Mouse (Mus musculus): ENCODE measurements at regions not wholly inside any gene's neighbourhood (a gene's known extent, or its start where the extent isn't known, plus 50 kb on each side); places are given as distances from the start of the nearest gene placed in this dataset.

DNA sequence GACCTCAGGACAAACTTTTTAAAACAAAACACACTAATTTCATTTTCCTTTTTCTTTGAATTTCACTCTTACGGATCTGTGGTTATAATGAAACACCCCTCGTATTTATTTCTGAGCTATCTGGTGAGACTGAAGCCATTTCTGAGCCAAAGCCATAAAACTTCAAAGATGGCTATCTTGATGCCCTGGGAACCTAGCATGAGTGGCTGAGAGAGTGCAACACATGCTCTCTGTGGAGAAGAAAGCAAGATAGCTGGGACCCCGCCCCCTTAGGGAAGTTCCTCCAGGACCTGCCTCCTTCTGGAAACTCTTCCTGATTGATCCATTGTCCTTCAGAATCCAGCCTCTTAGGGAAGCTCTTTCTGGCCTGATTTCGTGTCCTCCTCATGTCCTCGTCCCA is 57.6 kb upstream of the Myb start:
- ATAC-seq (replicated peaks in 1 of 2; ENCODE audit: insufficient read depth in 1 of 2, low FRiP score in 2 of 2, low TSS enrichment in 1 of 2, low read depth in 1 of 2, poor library complexity in 2 of 2, severe bottlenecking in 2 of 2), result no peak

DNA sequence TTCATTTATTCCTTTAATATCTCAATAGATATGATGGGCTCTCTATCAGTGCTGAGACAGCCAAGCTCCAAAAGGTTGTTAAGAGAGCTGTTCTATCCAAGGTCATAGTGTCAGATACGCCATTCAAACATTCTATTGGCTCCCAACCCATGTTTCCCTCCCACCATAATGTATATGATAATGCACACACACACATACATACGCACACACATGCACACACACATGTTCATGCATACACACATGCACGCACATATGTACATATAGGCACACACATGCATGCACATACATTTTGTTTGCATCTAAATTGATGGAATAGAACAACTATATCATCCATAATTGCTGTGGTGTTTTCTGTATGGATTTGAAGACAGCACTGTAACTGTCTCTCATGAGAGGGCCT is 60.0 kb upstream of the Myb start:
- ATAC-seq (replicated peaks in 1 of 2; ENCODE audit: insufficient read depth in 1 of 2, low FRiP score in 2 of 2, low TSS enrichment in 1 of 2, low read depth in 1 of 2, poor library complexity in 2 of 2, severe bottlenecking in 2 of 2), result no peak

DNA sequence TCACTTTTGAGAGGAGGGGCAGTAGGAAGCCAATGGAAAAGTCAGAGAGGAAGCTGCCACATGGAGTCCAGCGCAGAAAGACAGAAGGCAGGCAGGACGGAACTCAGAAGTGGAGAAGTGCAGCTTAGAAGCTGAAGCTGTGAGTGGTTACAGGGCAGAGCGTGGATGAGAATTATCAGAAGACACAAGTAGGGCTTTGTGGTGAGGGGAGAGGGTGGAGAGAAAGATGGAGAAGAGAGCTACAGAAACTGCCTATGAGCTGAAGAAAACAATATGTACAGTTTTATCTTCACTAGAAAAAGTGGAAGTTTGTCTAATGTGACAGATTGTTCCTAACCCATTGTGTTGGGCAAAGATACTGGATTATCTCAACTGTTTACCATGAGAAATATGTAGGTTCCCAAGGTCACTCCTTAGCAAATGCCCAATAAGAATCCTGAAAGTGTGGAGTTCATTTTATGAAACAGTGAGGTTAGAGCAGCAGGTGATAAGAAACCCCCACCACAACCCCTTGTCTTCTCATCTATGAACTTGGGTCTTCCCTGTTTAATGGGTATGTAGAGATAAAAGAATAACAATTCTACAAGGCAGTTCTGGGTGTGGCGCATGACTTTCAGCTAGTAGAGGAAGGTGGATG is 60.6 kb upstream of the Myb start:
- ATAC-seq (replicated peaks in 1 of 2; ENCODE audit: insufficient read depth in 1 of 2, low FRiP score in 2 of 2, low TSS enrichment in 1 of 2, low read depth in 1 of 2, poor library complexity in 2 of 2, severe bottlenecking in 2 of 2), result peak in 1 of 2 experiments; percentile 52; a peak in 1 of 4 replicates

DNA sequence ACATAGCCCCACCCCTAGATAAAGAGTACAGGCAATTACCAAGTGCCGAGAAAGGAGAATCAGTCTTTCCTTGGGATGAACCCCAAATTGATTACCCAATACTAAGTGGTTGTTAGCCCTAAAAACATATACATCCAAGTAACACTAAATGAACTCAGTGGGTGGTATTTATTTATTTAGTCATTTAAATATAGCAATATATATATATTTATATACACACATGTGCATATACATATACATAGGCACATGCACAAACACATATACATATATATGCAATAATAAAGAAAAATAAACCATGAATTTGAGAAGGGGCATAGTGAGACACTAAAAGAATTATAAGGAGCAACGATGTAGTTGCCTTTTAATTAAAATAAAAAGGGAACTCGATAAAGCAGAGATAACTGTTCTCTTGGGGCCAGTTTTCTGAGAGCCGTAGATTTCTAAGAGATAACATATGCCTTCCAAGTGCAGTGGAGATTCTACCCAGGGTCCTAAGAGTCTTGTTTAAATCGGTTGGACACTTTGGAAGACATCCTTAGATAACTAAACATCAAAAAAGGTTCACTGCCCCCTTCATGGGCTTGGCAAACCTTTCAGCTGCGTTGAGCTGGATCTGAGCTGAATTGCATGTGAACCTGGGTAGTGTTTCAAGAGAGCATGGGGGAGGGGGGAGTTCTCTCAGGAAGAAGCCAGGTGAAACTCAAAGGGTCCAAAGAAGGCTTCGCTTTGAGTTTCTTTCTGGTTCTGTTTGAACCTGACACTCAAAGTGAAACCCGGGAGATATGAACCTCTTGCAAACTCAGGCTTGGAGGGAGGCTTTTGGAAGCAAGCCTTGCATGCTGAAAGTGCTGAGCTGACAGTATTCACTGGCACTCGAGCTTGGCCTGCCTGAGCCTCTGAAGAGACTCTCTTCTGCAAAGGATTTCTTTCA is 61.6 kb upstream of the Myb start:
- ATAC-seq (replicated peaks in 1 of 2; ENCODE audit: insufficient read depth in 1 of 2, low FRiP score in 2 of 2, low TSS enrichment in 1 of 2, low read depth in 1 of 2, poor library complexity in 2 of 2, severe bottlenecking in 2 of 2), result no peak

DNA sequence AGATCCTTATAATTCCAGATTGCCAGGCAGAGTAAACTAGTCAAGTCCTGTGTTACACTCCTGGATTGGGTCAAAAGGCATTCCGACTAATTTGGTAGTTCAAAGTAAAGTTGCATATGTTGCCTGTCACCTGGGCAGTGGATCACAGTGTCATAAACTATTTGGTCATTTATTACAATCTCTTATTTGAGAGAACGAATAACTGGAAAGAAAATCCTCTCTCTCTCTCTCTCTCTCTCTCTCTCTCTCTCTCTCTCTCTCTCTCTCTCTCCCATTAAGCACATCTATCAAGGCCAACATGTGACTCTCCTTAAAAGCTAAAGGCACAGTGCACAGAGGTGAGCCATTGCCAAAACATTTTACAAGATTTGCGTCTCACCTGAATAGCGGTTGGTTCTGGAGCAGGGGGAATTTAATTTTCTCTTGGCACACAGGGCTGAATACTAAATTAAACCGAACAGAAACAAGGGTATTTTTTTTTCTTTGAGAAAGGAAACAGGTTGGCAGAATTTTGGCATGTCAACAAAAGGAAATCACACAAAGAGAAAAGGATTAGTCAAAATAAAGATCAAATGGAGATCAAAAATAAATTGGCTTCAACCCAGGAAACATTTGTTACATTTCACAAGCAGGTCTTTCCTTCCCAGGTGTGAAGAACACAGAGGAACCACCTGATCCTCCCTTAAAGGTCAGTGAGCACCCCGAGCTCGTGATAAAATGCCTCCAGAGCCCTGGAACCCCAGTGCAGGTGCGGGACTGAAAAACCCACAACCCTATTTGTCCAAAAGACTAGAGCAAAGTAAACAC is 62.5 kb upstream of the Myb start:
- ATAC-seq (replicated peaks in 1 of 2; ENCODE audit: insufficient read depth in 1 of 2, low FRiP score in 2 of 2, low TSS enrichment in 1 of 2, low read depth in 1 of 2, poor library complexity in 2 of 2, severe bottlenecking in 2 of 2), result no peak

DNA sequence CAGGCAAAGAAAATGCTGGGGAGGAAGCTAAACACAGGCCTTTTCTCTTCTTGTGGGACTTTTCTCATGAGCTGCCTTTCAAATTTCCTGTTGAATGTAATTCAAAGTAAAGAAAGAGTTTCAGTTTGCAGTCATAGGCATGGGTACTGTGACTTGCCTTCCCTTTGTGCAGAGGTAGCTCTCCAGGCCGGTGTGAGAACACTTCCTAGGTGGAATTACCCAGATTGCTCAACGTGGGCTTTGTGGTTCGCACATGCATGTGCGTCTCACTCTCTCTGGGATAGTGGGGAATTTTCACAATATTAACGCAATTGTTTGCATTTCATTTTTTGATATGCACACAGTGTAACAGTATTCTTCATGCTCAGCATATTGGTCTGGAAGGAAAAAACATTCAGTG is 63.4 kb upstream of the Myb start:
- ATAC-seq (replicated peaks in 1 of 2; ENCODE audit: insufficient read depth in 1 of 2, low FRiP score in 2 of 2, low TSS enrichment in 1 of 2, low read depth in 1 of 2, poor library complexity in 2 of 2, severe bottlenecking in 2 of 2), result no peak

DNA sequence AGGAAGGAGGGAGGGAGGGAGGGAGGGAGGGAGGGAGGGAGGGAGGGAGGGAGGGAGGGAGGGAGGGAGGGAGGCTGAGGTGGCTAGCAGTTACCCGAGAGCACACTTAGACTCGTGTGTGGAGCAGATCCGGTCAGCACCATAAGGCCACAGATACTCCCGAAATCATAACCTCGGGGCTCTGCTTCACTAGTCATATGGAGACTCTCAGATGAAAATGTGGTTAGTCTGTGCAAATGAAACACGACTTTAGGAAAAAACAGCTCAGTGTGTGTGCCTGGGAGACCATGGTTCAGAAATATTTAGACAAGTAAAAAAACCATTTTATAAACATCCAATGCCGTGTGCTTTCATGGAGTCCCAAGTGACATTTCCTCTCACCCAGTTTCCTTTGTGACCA is 65.4 kb upstream of the Myb start:
- ATAC-seq (replicated peaks in 1 of 2; ENCODE audit: insufficient read depth in 1 of 2, low FRiP score in 2 of 2, low TSS enrichment in 1 of 2, low read depth in 1 of 2, poor library complexity in 2 of 2, severe bottlenecking in 2 of 2), result no peak

DNA sequence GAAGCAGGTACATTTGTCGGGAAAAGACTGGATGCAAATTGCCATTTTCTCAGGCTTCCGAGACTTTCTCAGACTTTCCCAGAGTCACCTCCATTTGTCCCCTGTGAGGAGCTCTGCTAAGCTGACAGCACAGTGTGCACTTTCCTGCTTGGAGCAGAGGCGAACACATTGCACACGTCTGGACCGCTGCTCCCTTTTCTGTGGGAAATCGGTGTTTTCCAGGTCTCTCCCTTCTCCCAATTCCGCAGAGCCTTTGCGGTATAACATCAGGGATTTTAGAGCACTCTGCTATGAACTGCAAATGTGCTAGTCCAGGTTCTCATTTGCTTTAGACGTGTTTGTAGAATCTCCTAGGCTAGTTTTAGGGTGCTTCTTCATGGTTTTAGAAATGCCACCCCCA is 67.0 kb upstream of the Myb start:
- ATAC-seq (replicated peaks in 1 of 2; ENCODE audit: insufficient read depth in 1 of 2, low FRiP score in 2 of 2, low TSS enrichment in 1 of 2, low read depth in 1 of 2, poor library complexity in 2 of 2, severe bottlenecking in 2 of 2), result no peak

DNA sequence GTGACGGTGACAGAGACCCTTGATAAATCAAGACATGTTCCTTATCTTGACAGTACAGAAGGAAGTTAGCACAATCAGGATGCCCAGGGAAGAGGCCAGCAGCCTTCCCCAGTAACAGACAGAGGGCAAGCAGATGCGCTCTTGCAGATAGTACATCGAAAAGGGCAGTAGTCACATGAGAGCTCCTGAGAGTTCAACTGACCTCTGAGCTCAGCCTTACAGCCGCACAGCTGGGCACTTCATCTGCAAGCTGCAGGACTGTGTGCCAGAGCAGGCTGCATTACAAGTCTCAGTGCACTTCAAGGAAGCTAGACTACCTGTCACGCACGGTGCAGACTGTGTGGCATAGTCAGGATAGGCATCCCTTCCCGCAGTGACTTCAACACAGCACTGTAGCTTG is 67.2 kb upstream of the Hbs1l start:
- peak; percentile 53 to 62; a peak in 3 of 4 replicates for ATAC-seq (replicated peaks in 1 of 2; ENCODE audit: insufficient read depth in 1 of 2, low FRiP score in 2 of 2, low TSS enrichment in 1 of 2, low read depth in 1 of 2, poor library complexity in 2 of 2, severe bottlenecking in 2 of 2)

DNA sequence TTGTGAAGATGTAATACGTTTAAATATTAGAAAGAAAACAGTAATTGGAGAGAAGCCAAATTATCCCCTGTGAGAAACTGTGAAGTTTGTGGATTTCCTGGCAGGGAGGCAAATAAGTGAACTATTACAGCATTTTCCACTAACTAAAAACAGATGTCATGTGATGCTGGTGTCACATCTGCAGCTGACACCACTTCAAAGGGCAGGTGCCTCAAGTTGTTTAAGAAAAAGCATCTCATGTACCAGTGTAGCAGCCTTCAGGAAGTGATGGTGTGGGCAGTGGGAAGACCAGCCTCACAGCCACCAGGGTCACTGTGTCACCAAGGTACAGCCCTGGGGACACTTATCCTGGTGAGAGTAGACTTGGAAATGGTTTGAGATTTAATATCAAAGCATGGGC is 60.6 kb upstream of the Hbs1l start:
- no peak for ATAC-seq (replicated peaks in 1 of 2; ENCODE audit: insufficient read depth in 1 of 2, low FRiP score in 2 of 2, low TSS enrichment in 1 of 2, low read depth in 1 of 2, poor library complexity in 2 of 2, severe bottlenecking in 2 of 2)

DNA sequence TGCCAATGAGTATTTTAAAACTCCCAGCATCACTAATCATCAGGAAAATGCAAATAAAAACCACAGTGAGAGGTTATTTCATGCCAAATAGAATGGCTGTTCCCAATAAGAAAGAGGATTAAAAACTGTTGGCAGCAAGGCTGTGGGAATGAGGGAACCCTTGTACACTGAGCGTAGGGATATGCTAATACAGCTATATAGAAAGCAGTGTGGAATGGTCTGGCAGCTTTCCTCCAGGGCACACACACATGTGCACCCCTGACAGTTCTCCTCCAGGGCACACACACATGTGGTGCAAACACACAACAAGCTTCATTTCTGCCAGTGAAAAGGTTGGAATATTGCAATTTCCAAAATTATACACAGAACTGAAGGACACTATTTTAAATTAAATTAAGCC is 58.8 kb upstream of the Hbs1l start:
- ATAC-seq (replicated peaks in 1 of 2; ENCODE audit: insufficient read depth in 1 of 2, low FRiP score in 2 of 2, low TSS enrichment in 1 of 2, low read depth in 1 of 2, poor library complexity in 2 of 2, severe bottlenecking in 2 of 2), result no peak

DNA sequence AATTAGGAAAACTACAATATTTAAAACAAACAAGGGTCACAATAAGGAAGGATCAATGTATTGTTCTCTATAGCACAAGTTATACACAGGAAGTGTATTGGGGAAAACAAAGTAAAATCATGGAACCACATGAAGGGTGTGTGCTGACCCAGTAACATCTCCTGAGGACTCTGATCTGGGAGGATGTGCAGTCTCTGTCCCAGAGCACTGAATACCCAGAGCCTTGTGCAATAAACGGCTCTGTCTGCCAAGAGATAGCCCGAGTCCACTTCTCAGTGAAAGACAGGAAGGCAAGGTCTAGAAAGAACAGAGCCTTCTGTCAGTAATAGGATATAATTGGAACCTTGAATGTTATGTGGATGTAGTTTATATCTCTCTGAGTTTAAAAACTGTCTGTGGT is 56.3 kb upstream of the Hbs1l start:
- ATAC-seq (replicated peaks in 1 of 2; ENCODE audit: insufficient read depth in 1 of 2, low FRiP score in 2 of 2, low TSS enrichment in 1 of 2, low read depth in 1 of 2, poor library complexity in 2 of 2, severe bottlenecking in 2 of 2), result no peak

DNA sequence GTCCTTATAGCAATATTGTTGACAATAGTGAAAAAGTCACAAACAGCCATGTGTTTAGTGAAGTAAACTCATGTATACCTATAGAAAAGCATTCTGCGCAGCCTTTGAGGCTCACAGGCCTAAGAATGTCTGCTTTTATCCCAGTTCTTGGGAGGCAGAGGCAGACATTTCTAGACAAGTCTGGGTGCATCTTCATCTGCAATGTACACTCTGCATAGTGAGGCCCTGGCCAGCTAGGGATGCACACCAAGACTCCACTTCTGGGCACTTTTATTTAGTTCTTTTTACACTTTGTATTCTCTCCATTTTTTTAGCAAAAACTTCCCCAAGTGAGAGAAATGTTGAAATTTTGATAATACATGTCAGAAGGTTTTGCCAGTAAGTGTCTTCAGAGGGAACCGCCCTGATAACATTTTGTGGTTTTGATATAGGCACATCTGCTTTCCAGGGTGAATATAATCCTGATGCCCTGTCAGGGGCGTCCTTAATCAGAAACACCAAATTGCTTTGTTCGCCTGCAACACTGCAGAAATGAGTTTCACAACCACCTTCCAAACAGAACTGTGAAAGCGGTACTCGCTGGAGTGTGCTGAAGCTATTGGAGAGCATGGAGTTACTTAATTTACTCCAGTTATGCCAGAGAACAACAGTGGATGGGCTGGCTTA is 54.1 kb upstream of the Hbs1l start:
- no peak; a peak in 1 of 4 replicates for ATAC-seq (replicated peaks in 1 of 2; ENCODE audit: insufficient read depth in 1 of 2, low FRiP score in 2 of 2, low TSS enrichment in 1 of 2, low read depth in 1 of 2, poor library complexity in 2 of 2, severe bottlenecking in 2 of 2)

DNA sequence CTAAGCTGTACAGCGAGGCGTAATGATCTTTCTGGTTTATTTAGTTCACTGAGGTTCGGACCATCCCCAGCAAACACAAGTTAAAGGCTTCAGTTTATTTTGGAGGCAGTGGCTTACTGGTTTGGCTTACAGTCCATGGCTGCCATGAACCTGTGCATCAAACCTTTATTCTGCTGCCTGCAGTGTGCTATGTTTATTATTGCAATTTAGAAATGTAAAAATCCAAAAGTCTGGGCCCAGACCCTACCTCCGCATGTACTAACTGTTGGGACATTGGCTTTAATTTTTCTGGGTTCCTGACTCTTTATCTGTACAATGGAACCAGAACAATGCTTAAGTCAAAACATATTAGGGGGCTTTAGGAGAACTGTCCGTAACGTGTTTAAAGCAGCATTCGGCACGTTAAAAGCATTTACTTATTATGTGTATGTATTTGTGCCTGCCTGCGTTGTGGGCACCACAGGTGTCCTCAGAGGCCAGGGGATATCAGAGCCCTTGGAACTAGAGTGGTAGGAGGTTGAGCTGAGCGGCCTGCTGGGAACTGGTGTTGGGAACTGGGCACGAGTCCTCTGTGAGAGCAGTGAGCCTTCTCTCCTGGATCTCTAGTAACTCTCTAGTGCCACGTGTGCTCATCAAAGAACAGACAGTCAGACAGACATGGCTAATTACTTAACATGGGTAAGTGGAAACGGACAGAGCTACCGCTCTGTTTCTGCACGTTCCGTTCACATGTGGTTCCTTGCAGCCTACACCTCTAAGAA is 53.1 kb upstream of the Hbs1l start:
- ATAC-seq (replicated peaks in 1 of 2; ENCODE audit: insufficient read depth in 1 of 2, low FRiP score in 2 of 2, low TSS enrichment in 1 of 2, low read depth in 1 of 2, poor library complexity in 2 of 2, severe bottlenecking in 2 of 2), result no peak

DNA sequence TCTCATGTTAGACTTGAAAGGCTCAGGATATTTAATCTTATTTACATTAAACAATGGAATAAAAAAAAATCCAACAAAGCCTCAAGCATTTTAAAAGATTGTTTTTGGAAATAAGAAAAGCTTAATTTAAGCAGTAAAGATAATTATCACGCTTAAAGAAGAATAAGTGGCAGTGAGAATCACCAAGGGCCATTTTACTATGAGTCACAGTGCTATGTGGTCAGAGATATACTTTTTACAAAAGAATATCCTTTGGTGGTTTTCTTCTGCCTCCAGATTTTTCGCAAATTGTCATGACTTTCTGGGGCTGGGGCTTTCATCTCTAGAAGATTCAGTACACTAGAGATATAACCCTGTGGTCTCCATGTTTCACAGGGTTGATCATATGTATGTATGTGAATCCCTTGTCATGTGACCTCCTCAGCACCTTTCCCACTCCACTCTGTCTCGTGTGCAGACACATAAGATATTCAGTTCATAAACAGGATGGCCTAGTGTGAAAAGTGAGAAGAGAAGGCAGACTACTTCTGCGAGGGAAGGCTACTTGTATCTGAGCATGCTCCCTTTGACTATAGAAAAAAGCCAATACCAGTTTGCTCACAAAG is 50.8 kb upstream of the Hbs1l start:
- no peak for ATAC-seq (replicated peaks in 1 of 2; ENCODE audit: insufficient read depth in 1 of 2, low FRiP score in 2 of 2, low TSS enrichment in 1 of 2, low read depth in 1 of 2, poor library complexity in 2 of 2, severe bottlenecking in 2 of 2)

DNA sequence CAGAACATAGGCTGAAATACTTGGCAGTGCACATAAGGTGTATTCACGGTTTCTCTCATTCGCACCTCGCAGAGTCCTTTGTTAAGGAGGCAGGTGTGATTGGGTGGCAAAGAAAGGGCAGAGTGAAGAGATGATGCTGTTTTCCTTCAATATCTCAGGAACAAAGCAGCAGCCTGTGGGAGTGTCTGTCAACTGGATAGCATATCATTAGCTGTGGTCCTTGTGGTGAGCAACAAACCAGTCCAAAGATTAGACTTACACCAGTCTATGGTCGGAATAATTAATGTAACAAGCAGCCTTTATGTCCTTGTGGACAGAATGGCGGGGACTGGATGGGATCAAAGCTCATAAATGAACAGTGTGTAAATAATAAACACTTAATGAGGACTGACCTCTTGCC is 50.2 kb upstream of the Hbs1l start:
- no peak for ATAC-seq (replicated peaks in 1 of 2; ENCODE audit: insufficient read depth in 1 of 2, low FRiP score in 2 of 2, low TSS enrichment in 1 of 2, low read depth in 1 of 2, poor library complexity in 2 of 2, severe bottlenecking in 2 of 2)
